In the genomic region with DNA sequence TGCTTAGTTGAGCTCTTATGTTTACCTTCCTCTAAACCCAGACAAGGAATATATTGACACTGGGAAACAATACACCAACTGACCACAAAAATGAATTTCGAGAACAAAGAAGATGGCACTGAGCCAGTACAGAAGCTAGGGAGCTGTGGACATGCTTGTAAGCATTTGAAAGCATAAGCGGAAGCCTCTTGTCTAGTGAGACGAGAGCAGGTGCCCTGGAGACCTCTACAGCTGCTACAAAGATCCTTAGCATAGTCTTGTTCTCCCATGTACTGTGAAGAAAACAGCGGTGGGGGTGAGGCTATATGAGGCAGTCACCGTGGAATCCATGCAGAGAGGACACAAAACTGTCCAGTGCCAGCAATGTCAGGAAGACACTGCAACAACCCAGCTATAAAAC, we compare ENCODE assay signal across 8 mouse cellular contexts. TPM values are rescaled to one million over a fixed set of nuclear protein-coding genes. Genes with fewer than 3 reads are reported as not detected.
DNase-seq lines count a peak whose midpoint lies in the region; ATAC-seq and TF ChIP-seq lines count a peak whose summit lies in the region.

No protein-coding gene starts in this region.

- H3K4me2 ChIP-seq in embryonic facial prominence, embryonic 14.5 days (ENCODE audit: low read depth, low read length) = no peak overlapping the region
- no peak overlapping the region for H3K4me2 ChIP-seq in stomach, embryonic 16.5 days (ENCODE audit: low read depth, low read length)
- no peak overlapping the region for H3K4me2 ChIP-seq in stomach, postnatal 0 days (replicated peaks; ENCODE audit: low read depth)

- no peaks in the 10 kb centered on the region for H3K4me1 ChIP-seq in embryonic facial prominence, embryonic 14.5 days (ENCODE audit: control insufficient read depth, insufficient read depth, low read length)
- peaks cover 5% of the 10 kb centered on the region for H3K4me1 ChIP-seq in embryonic facial prominence, embryonic 10.5 days
- peaks cover 15% of the 10 kb centered on the region for H3K4me1 ChIP-seq in stomach, embryonic 16.5 days (ENCODE audit: control insufficient read depth, insufficient read depth, low read length)
- H3K4me1 ChIP-seq in stomach, postnatal 0 days (replicated peaks; ENCODE audit: control insufficient read depth, insufficient read depth) = peaks cover 3% of the 10 kb centered on the region; the same call in 1 of the 2 replicates

- no peak for TF ChIP-seq EP300 in stomach, postnatal 0 days (optimal IDR thresholded peaks at IDR 0.05)

- no peak overlapping the region for H3K27ac ChIP-seq in embryonic facial prominence, embryonic 14.5 days (replicated peaks; ENCODE audit: low read depth, low read length)
- no peak overlapping the region for H3K27ac ChIP-seq in embryonic facial prominence, embryonic 10.5 days (replicated peaks)
- 0 out of 2 replicates have a peak overlapping the region, but pooled peaks have one; percentile 24 for H3K27ac ChIP-seq in stomach, embryonic 16.5 days (ENCODE audit: low read length)
- H3K27ac ChIP-seq in stomach, postnatal 0 days (replicated peaks) = no peak overlapping the region

- H3K36me3 ChIP-seq in embryonic facial prominence, embryonic 14.5 days (ENCODE audit: control insufficient read depth, insufficient read depth, low read length) = peaks cover 73% of the 10 kb centered on the region
- peaks cover 100% of the 10 kb centered on the region for H3K36me3 ChIP-seq in embryonic facial prominence, embryonic 10.5 days (replicated peaks)
- H3K36me3 ChIP-seq in stomach, embryonic 16.5 days (ENCODE audit: control insufficient read depth, insufficient read depth, low read length) = peaks cover 19% of the 10 kb centered on the region
- H3K36me3 ChIP-seq in stomach, postnatal 0 days (ENCODE audit: control insufficient read depth, insufficient read depth, low read length) = peaks cover 23% of the 10 kb centered on the region

- H3K9me3 ChIP-seq in embryonic facial prominence, embryonic 14.5 days (ENCODE audit: control insufficient read depth, low read length) = no peaks in the 10 kb centered on the region
- H3K9me3 ChIP-seq in embryonic facial prominence, embryonic 10.5 days = no peaks in the 10 kb centered on the region
- H3K9me3 ChIP-seq in stomach, embryonic 16.5 days (replicated peaks; ENCODE audit: control insufficient read depth, low read length) = no peaks in the 10 kb centered on the region
- H3K9me3 ChIP-seq in stomach, postnatal 0 days (ENCODE audit: control insufficient read depth, low read length) = no peaks in the 10 kb centered on the region

- no peaks in the 10 kb centered on the region for H3K27me3 ChIP-seq in embryonic facial prominence, embryonic 14.5 days (replicated peaks; ENCODE audit: control insufficient read depth, insufficient read depth, low read length)
- H3K27me3 ChIP-seq in embryonic facial prominence, embryonic 10.5 days (replicated peaks; ENCODE audit: low read depth, poor library complexity, severe bottlenecking) = no peaks in the 10 kb centered on the region
- no peaks in the 10 kb centered on the region for H3K27me3 ChIP-seq in stomach, embryonic 16.5 days (ENCODE audit: control insufficient read depth, insufficient read depth, low read length)
- H3K27me3 ChIP-seq in stomach, postnatal 0 days (ENCODE audit: control insufficient read depth, insufficient read depth, low read length) = no peaks in the 10 kb centered on the region

- no peak overlapping the region for H3K9ac ChIP-seq in embryonic facial prominence, embryonic 14.5 days (ENCODE audit: low read depth, low read length)
- no peak overlapping the region for H3K9ac ChIP-seq in stomach, embryonic 16.5 days (ENCODE audit: low read length)
- H3K9ac ChIP-seq in stomach, postnatal 0 days (ENCODE audit: low read length) = no peak overlapping the region

- no peak overlapping the region for H3K4me3 ChIP-seq in embryonic facial prominence, embryonic 14.5 days (ENCODE audit: low read depth, low read length)
- H3K4me3 ChIP-seq in embryonic facial prominence, embryonic 10.5 days = no peak overlapping the region
- no peak overlapping the region for H3K4me3 ChIP-seq in stomach, embryonic 16.5 days (replicated peaks; ENCODE audit: low read length)
- no peak overlapping the region for H3K4me3 ChIP-seq in stomach, postnatal 0 days (ENCODE audit: low read depth, low read length)

- DNase-seq in embryonic facial prominence, embryonic 14.5 days (ENCODE audit: low spot score) = peak; percentile 80
- DNase-seq in embryonic facial prominence, embryonic 10.5 days (ENCODE audit: low spot score) = no peak
- DNase-seq in kidney, postnatal 36 days = peak; percentile 22 to 31
- no peak for DNase-seq in kidney, postnatal 4 days
- no peak for DNase-seq in stomach, postnatal 0 days (ENCODE audit: low spot score)
- no peak for DNase-seq in left cerebral cortex, postnatal 14 days (ENCODE audit: low spot score in 2 of 2)

- peak; percentile 70 for ATAC-seq in embryonic facial prominence, embryonic 14.5 days (ENCODE audit: low read depth)
- ATAC-seq in stomach, embryonic 16.5 days (ENCODE audit: insufficient read depth, low FRiP score) = no peak
- no peak for ATAC-seq in stomach, postnatal 0 days (ENCODE audit: low FRiP score, low TSS enrichment)
- no peak for ATAC-seq in frontal cortex, adult (ENCODE audit: low TSS enrichment)

- no peak for TF ChIP-seq CTCF in stomach, postnatal 0 days (IDR thresholded peaks at IDR 0.05; ENCODE audit: low read depth)

- intact Hi-C loops in left cerebral cortex, postnatal 14 days (cut with DNase I) = loop anchor here (10.0 kb wide), 1 partner anchor 306 kb away; no protein-coding TSS in a partner anchor

- WGBS in embryonic facial prominence, embryonic 14.5 days = 62% methylated on average over 5 of the region's 5 CpGs
- 91% methylated on average over 5 of the region's 5 CpGs for WGBS in embryonic facial prominence, embryonic 10.5 days
- WGBS in stomach, embryonic 16.5 days = 60% methylated on average over 5 of the region's 5 CpGs
- 57% methylated on average over 5 of the region's 5 CpGs for WGBS in stomach, postnatal 0 days

RNA-seq across cellular contexts. Expression of a gene that starts 4.5 kb away (rescaled TPM):
- polyA plus RNA-seq in embryonic facial prominence, embryonic 14.5 days (2014; fragmentation: Nextera tagmentation; extraction: Ambion mirVana) = 11.6 and 14.7 TPM in 2 replicates
- polyA plus RNA-seq in embryonic facial prominence, embryonic 10.5 days (2016; fragmentation: Nextera tagmentation; extraction: Ambion mirVana) = 1.3 and 1.4 TPM in 2 replicates
- polyA plus RNA-seq in stomach, embryonic 16.5 days (2015; fragmentation: Nextera tagmentation; extraction: Ambion mirVana) = 26.6 and 27.1 TPM in 2 replicates
- 30.8 and 33.8 TPM in 2 replicates for polyA plus RNA-seq in stomach, postnatal 0 days (2015; fragmentation: Nextera tagmentation; extraction: Ambion mirVana)
- total RNA-seq in left cerebral cortex, postnatal 14 days (2021) = under 1 TPM; 0.13 to 0.40 TPM

Comparison
In these comparisons a context has a peak if more than half of its experiments do, and no peak if none do; other contexts are left out.
1. DNase-seq: peak in embryonic facial prominence, embryonic 14.5 days (single experiment) and kidney, postnatal 36 days (2 of 2); none in embryonic facial prominence, embryonic 10.5 days (single experiment), kidney, postnatal 4 days (0 of 2), stomach, postnatal 0 days (single experiment) and left cerebral cortex, postnatal 14 days (0 of 2).